Mouse (Mus musculus) embryo, embryonic 11 days (tissue): ENCODE results near the gene Fam241a.
A peak's percentile ranks its signal among the peaks of the same experiment; 100 is the strongest.

ENCODE experiments used
- DNase-seq: peaks from one replicate; pipeline ENCODE4 v3.0.0-alpha.2; 2015

The Fam241a gene

DNA sequence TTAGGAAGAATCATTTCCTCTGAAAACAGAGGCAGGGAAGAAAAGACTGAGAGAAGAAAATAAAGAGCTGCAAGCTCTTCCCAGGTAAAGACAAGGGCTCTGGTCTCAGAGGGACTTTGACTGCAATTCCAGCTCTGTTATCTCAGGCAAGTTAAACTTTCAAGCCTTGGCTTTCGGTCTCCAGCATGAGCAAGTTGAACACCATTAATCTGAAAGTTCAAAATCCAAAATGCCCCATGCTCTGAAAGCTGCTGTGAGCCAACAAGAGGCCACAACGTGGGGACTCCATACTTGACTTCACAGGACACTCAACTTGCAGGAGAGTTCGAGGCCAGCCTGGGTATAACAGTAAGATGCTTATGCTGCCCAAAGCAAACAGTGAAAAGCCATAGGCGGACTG, 62.1 kb downstream of the Fam241a start:
- DNase-seq = no peak

DNA sequence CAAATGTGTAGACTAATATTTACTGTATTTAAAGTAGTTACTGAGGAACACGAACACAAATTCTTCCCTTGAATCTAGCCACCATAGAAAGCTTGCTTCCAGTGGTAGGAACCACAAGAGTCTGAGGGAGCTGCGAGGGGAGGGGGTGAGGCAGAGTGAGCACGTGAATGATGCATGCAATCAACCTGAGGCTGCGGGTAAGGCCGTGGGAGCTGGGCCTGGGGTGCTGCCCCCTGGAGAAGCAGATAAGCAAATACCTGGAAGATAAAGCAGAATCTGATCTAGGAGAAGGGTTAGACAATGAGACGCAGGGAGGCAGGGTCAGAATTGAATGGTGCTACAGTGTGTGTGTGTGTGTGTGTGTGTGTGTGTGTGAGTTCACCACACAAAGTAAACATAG, 65.0 kb downstream of the Fam241a start:
- DNase-seq = no peak

- no peak for DNase-seq
These were observed 65.9 kb downstream of the Fam241a start for GRCm38 (mm10) chr3:127830183-127830582.

GRCm38 (mm10) chr3:127827123-127827522, 69.0 kb downstream of the Fam241a start:
- peak; percentile 22 for DNase-seq

DNA sequence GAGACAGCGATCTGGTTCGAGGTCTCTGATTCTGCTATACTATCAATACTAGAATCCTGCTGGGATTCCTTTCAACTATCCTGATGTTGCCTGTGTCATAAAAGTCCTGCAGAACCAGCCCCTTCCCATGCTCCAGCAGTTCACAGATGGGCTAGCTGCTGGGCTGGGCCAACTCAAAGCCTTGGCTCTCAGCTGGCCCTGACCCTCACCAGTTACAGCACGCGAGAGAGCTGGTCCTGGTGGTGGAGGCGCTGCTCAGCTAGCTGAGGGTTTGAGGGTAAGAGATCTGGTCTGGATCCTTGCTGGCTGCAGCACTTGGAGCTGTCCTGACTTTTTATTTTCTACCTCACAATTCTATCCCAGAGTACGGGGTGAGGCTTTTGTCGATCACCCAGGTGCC, 69.6 kb downstream of the Fam241a start:
- no peak for DNase-seq

- DNase-seq = no peak
These were observed 71.9 kb downstream of the Fam241a start for GRCm38 (mm10) chr3:127823886-127824863.

DNA sequence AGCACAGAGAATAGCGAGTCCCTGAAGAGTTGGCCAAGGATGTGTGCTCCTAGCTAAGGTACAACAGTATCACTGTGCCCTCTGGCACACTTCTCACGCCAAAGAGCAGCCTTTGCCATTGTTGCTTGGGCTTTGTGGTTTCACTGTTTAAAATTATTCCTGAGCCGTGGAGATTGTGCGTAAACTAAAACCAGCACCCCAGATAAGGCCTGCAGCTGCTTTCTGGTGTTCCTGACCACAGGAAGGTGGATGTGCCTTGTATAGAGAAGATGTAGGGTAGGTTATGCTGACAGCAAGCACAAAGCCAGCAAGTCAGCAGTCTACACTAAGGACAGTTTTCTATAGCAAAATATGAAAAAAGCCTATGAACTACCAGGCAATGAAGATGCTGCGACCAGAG, 74.9 kb downstream of the Fam241a start:
- DNase-seq = no peak

DNA sequence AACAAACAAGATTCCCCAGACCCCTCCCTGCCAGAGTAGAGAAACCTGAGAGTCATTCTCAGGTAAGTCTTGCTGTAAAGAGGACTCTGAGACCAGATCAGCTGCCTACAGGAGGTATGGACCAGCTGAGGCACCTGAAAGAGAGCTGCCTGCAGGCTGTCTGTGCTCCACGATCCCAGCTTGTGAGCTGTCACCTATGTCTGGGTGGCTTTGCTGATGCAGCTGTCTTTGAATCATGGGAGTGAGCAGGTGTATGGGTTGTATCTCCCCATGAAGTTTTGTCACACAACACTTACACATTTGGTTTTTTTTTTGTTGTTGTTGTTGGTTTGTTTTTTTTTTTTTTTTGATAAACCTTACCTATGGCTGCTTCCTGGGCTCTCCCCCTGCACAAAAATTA, 75.7 kb downstream of the Fam241a start:
- DNase-seq = no peak
